Mouse (Mus musculus) liver, postnatal 0 days (tissue): Measurements from ENCODE around the gene Arglu1. TPM values are rescaled to one million over a fixed set of nuclear protein-coding genes. Genes with fewer than 3 reads are reported as not detected.

Source experiments
- ATAC-seq: fragments of 200-750 bp; cut with Nextera tagmentation; 2 replicates; pipeline ENCODE4 v1.8.0; 2017; ENCODE audit warnings: mild to moderate bottlenecking, moderate library complexity
- DNase-seq: peaks from one replicate; pipeline ENCODE4 v3.0.0-alpha.2; 2016
- H3K27ac ChIP-seq: fragments of 300-500 bp; sonication (generic); 2 replicates; pipeline ENCODE4 v1.5.1; 2014; ENCODE audit warnings: antibody characterized with exemption, moderate library complexity, mild to moderate bottlenecking, low read depth
- H3K27me3 ChIP-seq: fragments of 300-500 bp; sonication (generic); 2 replicates; pipeline ENCODE4 v1.6.1; 2014; ENCODE audit warnings: low read length, control low read depth, mixed read lengths; ENCODE audit not compliant: insufficient read depth
- H3K36me3 ChIP-seq: fragments of 300-500 bp; sonication (generic); replicated peaks from 2 replicates; pipeline ENCODE4 v1.6.1; 2014; ENCODE audit warnings: mild to moderate bottlenecking, control low read depth, low read length, moderate library complexity, mixed read lengths; ENCODE audit not compliant: insufficient read depth
- H3K4me1 ChIP-seq: fragments of 300-500 bp; sonication (generic); 2 replicates; pipeline ENCODE4 v1.6.1; 2014; ENCODE audit warnings: antibody characterized with exemption, mild to moderate bottlenecking, control low read depth; ENCODE audit not compliant: insufficient read depth
- H3K4me2 ChIP-seq: fragments of 300-500 bp; sonication (generic); 2 replicates; pipeline ENCODE4 v1.6.1; 2014; ENCODE audit warnings: low read depth, mild to moderate bottlenecking, low read length, moderate library complexity, mixed read lengths
- H3K4me3 ChIP-seq: fragments of 300-500 bp; sonication (generic); 2 replicates; pipeline ENCODE4 v1.5.1; 2014; ENCODE audit warnings: low read depth, low read length
- H3K9ac ChIP-seq: fragments of 300-500 bp; sonication (generic); replicated peaks from 2 replicates; pipeline ENCODE4 v1.6.1; 2014; ENCODE audit warnings: mild to moderate bottlenecking, moderate library complexity
- H3K9me3 ChIP-seq: fragments of 300-500 bp; sonication (generic); 2 replicates; pipeline ENCODE4 v1.6.1; 2016; ENCODE audit warnings: mild to moderate bottlenecking, control low read depth, low read length, mixed read lengths
- CTCF ChIP-seq: sonication (generic); IDR thresholded peaks from 2 replicates; pipeline ENCODE4 v1.5.1; 2016; ENCODE audit warnings: antibody characterized with exemption, low read depth
- EP300 ChIP-seq: IDR thresholded peaks from 2 replicates; pipeline ENCODE4 v1.6.1; 2016; ENCODE audit warnings: antibody characterized with exemption, low read depth, mild to moderate bottlenecking
- WGBS: fragments of 180-500 bp; shearing (Covaris S2); extraction: QIAGEN DNeasy Blood & Tissue Kit; methylation state at CpG from one replicate; pipeline ENCODE4 v1.1.7; 2014; ENCODE audit not compliant: insufficient replicate concordance; 5-methylcytosine and 5-hydroxymethylcytosine counted together
- polyA plus RNA-seq: library from polyadenylated mRNA; unstranded; fragments of >200 nt; fragmentation: Nextera tagmentation; extraction: Ambion mirVana; gene quantifications from 2 replicates; pipeline ENCODE4 v1.2.1, GENCODE M21; 2015

Gene Arglu1
- polyA plus RNA-seq, 1 experiment from 2014 or later = 43.2 TPM

DNA sequence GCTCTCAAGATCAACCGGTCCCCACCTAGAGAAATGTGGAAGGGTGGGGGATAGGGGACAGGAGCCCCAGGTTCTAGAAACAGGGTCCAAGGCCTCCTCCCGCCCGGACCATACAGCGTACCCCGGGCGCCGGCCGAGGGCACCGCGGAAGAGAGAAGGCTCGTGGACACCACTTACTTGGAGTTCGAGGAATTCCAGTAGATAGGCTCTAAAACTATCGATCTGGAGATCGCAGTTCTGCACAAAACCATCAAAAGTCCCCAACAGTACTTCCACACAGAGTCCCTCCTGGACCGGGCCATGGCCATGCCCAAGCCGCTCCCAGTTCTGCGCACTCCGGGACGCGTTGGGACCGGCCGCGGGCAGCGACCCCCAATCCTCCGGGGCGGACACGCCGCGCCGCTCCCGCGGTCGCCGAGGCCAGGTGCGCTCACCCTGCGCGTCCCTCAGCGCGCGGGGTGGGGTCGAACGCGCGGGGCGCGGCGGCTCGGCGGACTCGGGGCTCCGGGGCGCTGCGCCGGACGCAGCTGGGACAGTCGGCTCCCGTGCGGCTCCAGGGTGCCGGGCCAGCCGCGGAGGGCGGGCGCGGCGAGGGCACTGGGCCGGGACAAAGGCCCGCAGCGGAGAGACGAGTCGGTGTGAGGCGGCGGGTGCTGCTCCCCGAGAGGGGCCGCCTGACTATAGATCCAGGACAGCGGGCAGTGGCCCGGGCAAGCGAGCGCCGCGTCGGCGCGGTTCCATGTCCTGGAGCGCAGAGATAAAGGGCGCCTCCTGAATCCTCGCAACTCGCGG is 29.8 kb downstream of the Arglu1 start:
- Histone ChIP-seq H3K4me2 (peak overlapping the region; percentile 89), H3K27me3 (peaks cover 28% of the 10 kb centered on the region), H3K4me1 (peaks cover 13% of the 10 kb centered on the region), H3K4me3 (peak overlapping the region; percentile 61), H3K9me3 (no peaks in the 10 kb centered on the region), H3K27ac (no peak overlapping the region), H3K9ac (peak overlapping the region; percentile 46), H3K36me3 (peaks cover 9% of the 10 kb centered on the region)
- DNase-seq (no peak), ATAC-seq (peak; percentile 43)
- 2% methylated on average over 62 of the region's 88 CpGs for WGBS
- TF ChIP-seq EP300 = no peak
- no peak for TF ChIP-seq CTCF

DNA sequence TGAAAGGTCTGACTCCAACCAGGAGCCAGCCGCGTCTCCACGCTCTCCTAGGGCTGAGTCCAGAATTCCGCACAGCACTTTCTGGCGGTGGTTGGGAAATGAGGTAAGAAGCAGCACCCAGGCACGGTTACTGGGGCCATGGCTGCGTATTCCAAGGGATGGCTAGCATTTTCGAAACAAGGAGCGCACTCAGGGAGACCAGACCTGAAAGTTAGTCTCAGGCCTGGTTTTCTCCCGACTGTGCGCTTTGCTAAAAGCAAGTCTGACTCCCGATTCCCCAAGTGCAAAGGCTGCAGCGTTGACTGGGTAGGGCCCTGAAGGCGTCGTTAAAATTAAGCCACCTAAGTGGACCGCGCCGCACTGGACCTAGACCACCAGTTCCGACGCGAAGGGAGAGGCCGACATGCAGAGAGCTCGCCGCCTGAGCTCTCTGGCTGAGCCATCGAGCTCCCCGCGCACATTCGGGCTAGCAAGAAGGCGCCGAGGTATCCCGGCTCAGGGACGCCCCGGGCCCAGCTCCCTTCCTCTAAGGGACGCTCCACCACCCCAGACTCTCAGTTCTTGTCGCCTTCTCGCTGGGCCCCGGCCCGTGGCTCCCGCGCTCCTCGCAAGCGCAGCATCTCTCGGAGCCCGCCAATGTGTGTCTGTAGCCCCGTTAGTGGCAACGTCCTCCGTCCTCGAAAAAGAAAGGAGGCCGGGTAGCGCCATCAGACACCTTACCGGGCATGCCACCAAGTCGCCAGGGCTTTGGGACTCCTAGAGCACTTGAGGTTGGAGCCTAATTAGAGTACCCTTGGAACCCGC is 30.6 kb downstream of the Arglu1 start:
- no peak for TF ChIP-seq CTCF
- TF ChIP-seq EP300 = no peak
- H3K4me2 ChIP-seq = peak overlapping the region; percentile 89
- WGBS = 3% methylated on average over 53 of the region's 53 CpGs
- H3K27me3 ChIP-seq = peaks cover 28% of the 10 kb centered on the region
- ATAC-seq = no peak
- no peak overlapping the region for H3K27ac ChIP-seq
- peak overlapping the region; percentile 61 for H3K4me3 ChIP-seq
- H3K4me1 ChIP-seq = peaks cover 13% of the 10 kb centered on the region
- peak overlapping the region; percentile 21; the same call in 1 of the 2 replicates for H3K9ac ChIP-seq
- peaks cover 5% of the 10 kb centered on the region; the same call in 1 of the 2 replicates for H3K36me3 ChIP-seq
- peak; percentile 26 for DNase-seq
- H3K9me3 ChIP-seq = no peaks in the 10 kb centered on the region

DNA sequence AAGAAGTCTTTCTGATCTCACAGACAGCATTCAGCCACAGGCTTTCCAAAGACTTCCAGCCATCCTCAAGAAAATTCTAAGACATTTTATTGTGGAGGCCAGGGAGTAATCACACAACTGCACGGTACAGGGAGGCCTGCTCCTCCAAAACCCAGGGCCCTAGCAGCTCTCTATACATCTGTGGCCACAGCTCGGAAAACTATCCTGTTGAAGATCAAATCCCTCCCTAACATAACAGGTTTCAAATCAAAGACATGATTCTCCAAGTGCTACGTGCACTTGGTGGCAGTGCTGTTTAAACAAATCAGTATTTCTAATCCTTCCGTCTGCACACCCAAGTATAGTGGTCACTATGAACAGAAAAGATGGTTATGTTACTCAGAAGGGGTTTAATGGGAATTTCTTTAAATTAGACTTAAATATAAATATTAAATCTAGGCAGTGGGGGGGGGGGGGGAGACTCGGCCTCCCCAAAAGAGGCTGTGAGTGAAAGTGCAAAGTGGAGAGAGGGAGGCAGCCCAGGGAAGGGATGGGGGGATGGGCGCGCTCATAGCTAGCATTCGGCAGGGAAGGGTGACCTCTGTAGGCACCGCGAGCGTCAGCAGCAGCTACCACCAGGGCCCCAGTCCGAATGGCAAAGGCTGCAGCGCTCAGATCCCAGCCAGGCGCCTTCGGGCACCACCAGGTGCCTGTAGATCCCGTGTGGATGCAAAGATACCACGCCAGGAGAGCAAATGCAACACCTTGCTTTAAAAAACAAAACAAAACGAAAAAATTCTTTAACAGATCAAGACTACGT is 31.7 kb downstream of the Arglu1 start:
- Histone ChIP-seq H3K36me3 (no peaks in the 10 kb centered on the region), H3K4me3 (peak overlapping the region; percentile 61), H3K4me1 (peaks cover 13% of the 10 kb centered on the region), H3K4me2 (peak overlapping the region; percentile 89), H3K9me3 (no peaks in the 10 kb centered on the region), H3K9ac (no peak overlapping the region), H3K27ac (no peak overlapping the region), H3K27me3 (peaks cover 28% of the 10 kb centered on the region)
- DNase-seq (peak; percentile 77), ATAC-seq (no peak)
- WGBS = 13% methylated on average over 19 of the region's 19 CpGs
- TF ChIP-seq EP300 = no peak
- TF ChIP-seq CTCF = peak; percentile 70

DNA sequence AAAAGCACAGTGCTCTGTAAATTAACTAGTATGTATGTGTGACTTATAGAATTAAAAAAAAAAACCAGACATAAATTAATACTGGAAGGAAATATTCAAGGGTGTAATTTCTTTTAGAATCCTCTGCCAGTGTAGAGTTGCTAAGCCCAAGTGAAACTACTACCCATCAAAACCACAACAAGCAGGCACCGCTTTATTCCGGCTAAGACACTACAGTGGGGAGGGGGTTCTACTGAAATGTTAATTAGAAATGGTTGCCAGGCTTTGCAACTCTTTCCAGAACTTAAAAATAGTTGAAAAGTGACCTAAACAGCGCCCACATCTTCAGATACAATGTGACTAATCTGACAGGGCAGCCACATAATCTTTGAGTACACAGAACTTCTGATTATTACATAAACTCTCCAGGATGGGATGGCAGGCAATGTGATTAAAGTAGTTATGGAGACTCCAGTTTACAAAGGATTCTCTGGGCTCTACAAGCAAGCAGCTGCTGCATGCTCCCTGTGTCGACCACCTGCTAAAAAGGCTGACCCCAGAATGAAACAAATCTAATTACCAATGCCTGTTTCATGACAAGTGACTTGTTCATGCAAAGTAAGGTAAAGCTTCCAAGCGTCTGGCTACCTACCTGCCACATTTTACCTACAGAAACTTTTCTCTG is 32.5 kb downstream of the Arglu1 start:
- WGBS = 72% methylated on average over 5 of the region's 5 CpGs
- Histone ChIP-seq H3K4me3 (no peak overlapping the region), H3K4me2 (0 out of 2 replicates have a peak overlapping the region, but pooled peaks have one; percentile 22), H3K27me3 (peaks cover 28% of the 10 kb centered on the region), H3K4me1 (peaks cover 13% of the 10 kb centered on the region), H3K36me3 (no peaks in the 10 kb centered on the region), H3K9ac (no peak overlapping the region), H3K9me3 (no peaks in the 10 kb centered on the region), H3K27ac (no peak overlapping the region)
- no peak for DNase-seq
- TF ChIP-seq CTCF = no peak
- TF ChIP-seq EP300 = no peak
- ATAC-seq = no peak

DNA sequence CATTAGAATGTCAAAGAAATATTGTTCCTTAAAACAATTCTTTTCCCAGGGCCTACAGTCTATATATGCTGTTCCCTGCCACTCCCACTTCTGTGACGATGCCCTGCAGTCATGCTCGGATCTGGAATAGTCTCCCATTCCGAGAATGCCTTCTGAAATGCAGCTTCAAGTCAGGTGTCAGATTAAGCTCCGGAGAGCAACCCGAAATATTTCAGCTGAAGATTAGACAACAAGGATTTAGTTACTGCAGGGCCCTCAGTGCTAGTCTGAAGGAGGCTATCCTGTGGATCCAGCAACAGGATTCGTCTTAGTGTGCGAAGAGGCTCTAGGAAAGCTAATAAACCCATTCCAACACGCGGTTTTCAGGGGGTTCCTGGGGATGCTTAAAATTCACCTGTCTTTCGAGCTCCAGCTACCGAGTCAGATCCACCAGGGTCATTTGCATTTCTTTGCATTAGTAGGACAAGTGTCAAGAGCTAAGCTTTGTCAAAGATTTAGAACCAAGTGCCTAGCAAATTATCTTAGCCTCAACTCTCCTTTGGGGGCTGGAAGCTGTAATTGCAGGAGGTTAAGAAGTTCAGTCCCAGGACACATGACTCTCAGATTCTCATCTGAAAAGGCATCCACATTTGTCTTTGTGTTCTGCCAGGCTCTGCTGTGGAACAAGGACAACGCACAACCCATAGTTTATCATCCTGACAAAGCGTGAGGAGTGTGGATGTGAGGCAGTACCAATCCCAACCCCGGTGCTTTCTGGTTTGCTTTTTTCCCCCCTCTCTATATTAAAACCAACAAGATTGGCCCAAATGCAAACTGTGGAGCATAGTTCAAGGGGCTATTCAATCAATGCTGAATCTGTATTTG is 33.5 kb downstream of the Arglu1 start:
- H3K9ac ChIP-seq = no peak overlapping the region
- H3K27ac ChIP-seq = no peak overlapping the region
- no peak for ATAC-seq
- H3K4me3 ChIP-seq = no peak overlapping the region
- TF ChIP-seq EP300 = no peak
- no peak for TF ChIP-seq CTCF
- H3K36me3 ChIP-seq = no peaks in the 10 kb centered on the region
- 57% methylated on average over 14 of the region's 14 CpGs for WGBS
- H3K9me3 ChIP-seq = no peaks in the 10 kb centered on the region
- peaks cover 28% of the 10 kb centered on the region for H3K27me3 ChIP-seq
- no peak overlapping the region for H3K4me2 ChIP-seq
- DNase-seq = no peak
- H3K4me1 ChIP-seq = peaks cover 13% of the 10 kb centered on the region
